8 mouse cellular contexts compared by ENCODE assay signal in the genomic region with DNA sequence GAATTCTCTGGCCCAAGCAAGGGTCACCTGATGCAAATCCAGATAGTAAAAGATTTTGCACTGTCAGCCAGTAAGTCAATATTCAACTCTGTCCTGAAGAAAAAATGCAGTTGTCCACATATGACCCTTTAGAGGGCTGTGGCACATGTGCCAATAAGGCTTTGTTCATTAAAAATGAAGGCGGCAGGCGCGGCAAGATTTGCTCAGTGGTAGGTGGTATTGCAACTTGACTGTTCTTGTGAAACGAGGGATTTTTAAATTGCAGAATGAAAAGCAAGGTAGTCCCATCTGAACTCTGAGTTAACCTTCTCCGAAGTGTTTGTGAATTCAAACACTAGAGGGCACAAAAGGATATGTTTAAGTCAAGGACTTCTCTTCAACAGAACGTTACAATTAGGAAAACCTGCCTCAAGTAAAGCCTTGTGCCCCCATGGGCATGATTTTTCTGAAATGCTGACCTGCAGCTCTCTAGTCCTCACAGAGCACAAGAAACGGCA.
A peak's percentile ranks its signal among the peaks of the same experiment; 100 is the strongest.
DNase-seq lines count a peak whose midpoint lies in the region; ATAC-seq and TF ChIP-seq lines count a peak whose summit lies in the region.

No protein-coding gene starts in this region.

- H3K9ac ChIP-seq in limb, embryonic 11.5 days (ENCODE audit: low read length), result no peak overlapping the region
- H3K9ac ChIP-seq in liver, embryonic 11.5 days (ENCODE audit: low read depth, low read length), result no peak overlapping the region
- H3K9ac ChIP-seq in stomach, postnatal 0 days (ENCODE audit: low read length), result no peak overlapping the region

- H3K4me3 ChIP-seq in limb, embryonic 11.5 days (ENCODE audit: low read depth, low read length), result no peak overlapping the region
- H3K4me3 ChIP-seq in limb, embryonic 10.5 days, result no peak overlapping the region
- H3K4me3 ChIP-seq in embryonic fibroblast, embryonic 13.5 days (ENCODE audit: insufficient read depth, low read length), result no peak overlapping the region
- H3K4me3 ChIP-seq in liver, embryonic 11.5 days (ENCODE audit: low read depth, low read length), result no peak overlapping the region
- no peak overlapping the region for H3K4me3 ChIP-seq in stomach, postnatal 0 days (ENCODE audit: low read depth, low read length)

- H3K36me3 ChIP-seq in limb, embryonic 11.5 days (ENCODE audit: control insufficient read depth, insufficient read depth, low read length), result no peaks in the 10 kb centered on the region
- no peaks in the 10 kb centered on the region for H3K36me3 ChIP-seq in limb, embryonic 10.5 days
- H3K36me3 ChIP-seq in liver, embryonic 11.5 days (ENCODE audit: control insufficient read depth, insufficient read depth, low read length), result no peaks in the 10 kb centered on the region
- H3K36me3 ChIP-seq in stomach, postnatal 0 days (ENCODE audit: control insufficient read depth, insufficient read depth, low read length), result no peaks in the 10 kb centered on the region

- H3K4me1 ChIP-seq in limb, embryonic 11.5 days (ENCODE audit: control insufficient read depth, insufficient read depth, low read length), result peaks cover 8% of the 10 kb centered on the region
- peaks cover 23% of the 10 kb centered on the region for H3K4me1 ChIP-seq in limb, embryonic 10.5 days
- peaks cover 17% of the 10 kb centered on the region for H3K4me1 ChIP-seq in embryonic fibroblast, embryonic 13.5 days (ENCODE audit: control insufficient read depth, insufficient read depth, low read length)
- 0 out of 2 replicates have a peak, but pooled peaks cover 3% of the 10 kb centered on the region for H3K4me1 ChIP-seq in liver, embryonic 11.5 days (replicated peaks; ENCODE audit: control insufficient read depth, insufficient read depth, low read length)
- H3K4me1 ChIP-seq in stomach, postnatal 0 days (replicated peaks; ENCODE audit: control insufficient read depth, insufficient read depth), result no peaks in the 10 kb centered on the region

- H3K27ac ChIP-seq in limb, embryonic 11.5 days (replicated peaks; ENCODE audit: low read depth, low read length), result no peak overlapping the region
- no peak overlapping the region for H3K27ac ChIP-seq in limb, embryonic 10.5 days
- H3K27ac ChIP-seq in embryonic fibroblast, embryonic 13.5 days (ENCODE audit: insufficient read depth, low read length), result peak overlapping the region; percentile 68; the same call in 1 of the 2 replicates
- no peak overlapping the region for H3K27ac ChIP-seq in liver, embryonic 11.5 days (ENCODE audit: low read depth, low read length)
- no peak overlapping the region for H3K27ac ChIP-seq in stomach, postnatal 0 days (replicated peaks)

- no peak for TF ChIP-seq EP300 in stomach, postnatal 0 days (optimal IDR thresholded peaks at IDR 0.05)

- TF ChIP-seq POLR2A in embryonic fibroblast, embryonic 13.5 days (IDR thresholded peaks at IDR 0.05; ENCODE audit: low read depth, low read length), result no peak

- no peaks in the 10 kb centered on the region for H3K27me3 ChIP-seq in limb, embryonic 11.5 days (ENCODE audit: control insufficient read depth, insufficient read depth, low read length)
- no peaks in the 10 kb centered on the region for H3K27me3 ChIP-seq in limb, embryonic 10.5 days (ENCODE audit: low read depth, poor library complexity, severe bottlenecking)
- H3K27me3 ChIP-seq in liver, embryonic 11.5 days (replicated peaks; ENCODE audit: control insufficient read depth, insufficient read depth, low read length), result no peaks in the 10 kb centered on the region
- H3K27me3 ChIP-seq in stomach, postnatal 0 days (ENCODE audit: control insufficient read depth, insufficient read depth, low read length), result no peaks in the 10 kb centered on the region

- peak; percentile 16 for DNase-seq in adrenal gland, postnatal 10 days
- DNase-seq in adrenal gland, adult 8-10 months, result no peak
- DNase-seq in limb, embryonic 11.5 days (ENCODE audit: low spot score), result peak; percentile 33
- DNase-seq in limb, embryonic 10.5 days (ENCODE audit: low spot score), result no peak
- DNase-seq in liver, embryonic 11.5 days (ENCODE audit: low spot score), result no peak
- no peak for DNase-seq in stomach, postnatal 0 days (ENCODE audit: low spot score)
- no peak for DNase-seq in adrenal gland, adult 18-20 months (ENCODE audit: low spot score in 2 of 2)

- no peak overlapping the region for H3K4me2 ChIP-seq in limb, embryonic 11.5 days (ENCODE audit: low read depth, severe bottlenecking)
- peak overlapping the region; percentile 36 for H3K4me2 ChIP-seq in liver, embryonic 11.5 days
- H3K4me2 ChIP-seq in stomach, postnatal 0 days (replicated peaks; ENCODE audit: low read depth), result no peak overlapping the region

- 11% methylated on average over 7 of the region's 7 CpGs for WGBS in limb, embryonic 11.5 days
- 16% methylated on average over 7 of the region's 7 CpGs for WGBS in limb, embryonic 10.5 days
- 16% methylated on average over 7 of the region's 7 CpGs for whole genome bisulfite sequencing in liver, embryonic 11.5 days
- 12% methylated on average over 7 of the region's 7 CpGs for WGBS in stomach, postnatal 0 days

- ATAC-seq in limb, embryonic 11.5 days (ENCODE audit: insufficient number of reproducible peaks, low FRiP score, low TSS enrichment, low read depth), result no peak
- ATAC-seq in liver, embryonic 11.5 days (replicated peaks; ENCODE audit: low FRiP score), result peak; percentile 51
- no peak for ATAC-seq in stomach, postnatal 0 days (ENCODE audit: low FRiP score, low TSS enrichment)

- no peak for TF ChIP-seq CTCF in embryonic fibroblast, embryonic 13.5 days (IDR thresholded peaks at IDR 0.05; ENCODE audit: borderline replicate concordance, insufficient read depth, low read length)
- TF ChIP-seq CTCF in stomach, postnatal 0 days (IDR thresholded peaks at IDR 0.05; ENCODE audit: low read depth), result peak; percentile 76

- H3K9me3 ChIP-seq in limb, embryonic 11.5 days (ENCODE audit: control insufficient read depth, low read length), result no peaks in the 10 kb centered on the region
- H3K9me3 ChIP-seq in limb, embryonic 10.5 days (replicated peaks), result no peaks in the 10 kb centered on the region
- no peaks in the 10 kb centered on the region for H3K9me3 ChIP-seq in liver, embryonic 11.5 days (ENCODE audit: control insufficient read depth, low read length)
- no peaks in the 10 kb centered on the region for H3K9me3 ChIP-seq in stomach, postnatal 0 days (ENCODE audit: control insufficient read depth, low read length)

Comparison
In these comparisons a context has a peak if more than half of its experiments do, and no peak if none do; other contexts are left out.
1. DNase-seq: peak in adrenal gland, postnatal 10 days (single experiment) and limb, embryonic 11.5 days (single experiment); none in adrenal gland, adult 8-10 months (single experiment), limb, embryonic 10.5 days (single experiment), liver, embryonic 11.5 days (single experiment), stomach, postnatal 0 days (single experiment) and adrenal gland, adult 18-20 months (0 of 2).